Mouse (Mus musculus) adrenal gland, adult (tissue): ENCODE results near the gene Eif2b2.

ENCODE experiments used
- DNase-seq, 2 experiments: peaks; one replicate each; pipeline ENCODE4 v3.0.0; 2022 to 2023; ENCODE audit warnings: low spot score in 1 of 2; ENCODE audit not compliant: inconsistent age in 2 of 2

The Eif2b2 gene

DNA sequence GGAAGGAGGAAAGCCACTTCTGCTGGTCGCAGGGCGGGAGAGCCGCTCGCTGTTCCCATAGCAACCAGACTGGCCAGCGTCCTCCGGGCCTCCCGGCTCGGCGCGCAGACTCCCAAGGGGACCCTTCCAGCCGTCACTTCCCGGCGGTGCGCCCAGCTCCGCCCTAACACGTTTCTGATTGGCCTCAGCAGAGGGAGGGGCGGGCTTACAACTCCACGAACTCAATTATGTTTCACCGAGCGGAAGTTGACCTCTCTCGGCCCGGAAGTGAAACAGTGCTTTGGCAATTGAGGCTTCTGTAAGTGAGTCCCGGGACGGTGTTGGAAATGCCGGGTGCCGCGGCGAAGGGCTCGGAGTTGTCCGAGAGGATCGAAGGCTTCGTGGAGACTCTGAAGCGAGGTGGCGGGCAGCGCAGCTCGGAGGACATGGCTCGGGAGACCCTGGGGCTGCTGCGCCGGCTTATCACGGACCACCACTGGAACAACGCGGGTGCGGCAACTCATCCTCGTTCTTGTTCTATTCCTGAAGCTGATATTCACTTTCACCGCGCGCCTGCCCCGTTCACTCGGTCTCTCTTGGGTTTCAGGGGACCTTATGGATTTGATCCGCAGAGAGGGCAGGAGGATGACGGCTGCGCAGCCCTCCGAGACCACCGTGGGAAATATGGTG lies at the start of gene Eif2b2:
Gene Eif2b2, plus strand, starts transcription at position 246 of the 669 bp plus-strand sequence.
- DNase-seq: peak; percentile 99

DNA sequence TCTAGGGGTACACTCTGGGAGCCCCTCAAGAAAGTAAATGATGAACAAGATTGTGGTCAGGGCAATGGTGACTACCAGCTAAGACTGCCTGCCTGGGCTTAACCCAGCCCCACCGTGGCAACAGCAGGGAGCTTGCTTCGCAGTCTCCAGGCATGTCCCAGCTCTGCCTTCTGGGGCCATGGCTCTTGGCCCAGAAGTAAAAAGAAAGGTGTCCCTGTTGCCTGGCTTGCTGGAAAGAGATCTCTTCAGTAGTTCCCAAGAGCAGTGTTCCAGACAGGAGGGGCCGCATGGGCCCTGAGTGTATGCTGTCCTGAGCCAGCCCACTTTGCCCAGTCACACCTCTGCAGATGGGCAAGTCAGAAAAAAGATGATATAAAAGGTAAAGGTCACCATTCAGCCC lies 49.4 kb upstream of the Eif2b2 start:
- DNase-seq: peak in 1 of 2 experiments; percentile 58

DNA sequence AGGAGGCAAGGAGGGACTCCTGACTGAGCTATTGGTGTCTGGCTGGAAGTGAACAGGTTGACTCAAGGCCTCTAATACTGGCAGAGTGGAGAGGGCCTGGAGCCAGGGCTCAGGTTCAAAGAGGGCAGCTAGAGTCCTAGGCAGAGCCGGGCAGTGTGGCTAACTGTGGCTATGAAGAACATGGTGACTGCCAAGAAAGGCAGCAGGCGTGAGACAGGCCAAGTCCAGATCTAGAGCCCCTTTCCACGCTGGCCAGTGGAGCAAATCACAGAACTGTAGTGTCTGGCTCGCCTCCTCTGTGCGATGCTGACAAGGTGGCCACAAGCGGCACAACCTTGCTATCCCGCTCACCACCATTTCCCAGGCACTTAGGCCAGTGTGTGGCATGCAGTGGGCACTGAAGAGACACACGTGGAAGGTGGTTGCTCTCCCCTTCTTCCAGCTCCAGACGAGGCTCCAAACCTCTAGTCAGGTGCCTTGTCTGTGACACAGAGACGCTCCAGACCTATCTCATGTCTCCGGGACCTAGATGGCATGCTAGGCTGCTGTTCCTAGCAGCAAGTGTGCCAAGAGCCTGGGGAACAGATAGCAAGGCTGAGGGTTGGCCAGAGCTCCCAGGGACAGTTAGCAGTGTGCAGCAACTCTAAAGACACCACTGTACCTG lies 48.9 kb upstream of the Eif2b2 start:
- peak in 1 of 2 experiments; percentile 66 for DNase-seq

DNA sequence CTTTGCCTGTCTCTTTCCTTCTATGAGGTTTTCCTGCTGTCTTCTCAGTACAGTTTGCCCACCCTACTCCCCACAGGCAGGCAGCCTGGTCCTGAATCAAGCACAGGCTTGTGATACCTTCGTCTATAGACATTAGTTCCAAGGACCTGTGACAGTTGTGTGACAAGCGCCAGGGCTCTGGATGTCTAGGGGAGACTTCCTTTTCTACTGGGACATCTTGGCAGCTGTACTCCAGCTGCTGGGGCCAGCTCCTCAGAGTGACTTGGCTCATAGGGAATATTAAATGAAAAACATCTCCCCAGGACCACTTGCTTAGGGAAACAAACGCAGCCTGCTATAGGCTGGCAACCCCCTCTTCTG lies 48.4 kb upstream of the Eif2b2 start:
- DNase-seq: no peak

DNA sequence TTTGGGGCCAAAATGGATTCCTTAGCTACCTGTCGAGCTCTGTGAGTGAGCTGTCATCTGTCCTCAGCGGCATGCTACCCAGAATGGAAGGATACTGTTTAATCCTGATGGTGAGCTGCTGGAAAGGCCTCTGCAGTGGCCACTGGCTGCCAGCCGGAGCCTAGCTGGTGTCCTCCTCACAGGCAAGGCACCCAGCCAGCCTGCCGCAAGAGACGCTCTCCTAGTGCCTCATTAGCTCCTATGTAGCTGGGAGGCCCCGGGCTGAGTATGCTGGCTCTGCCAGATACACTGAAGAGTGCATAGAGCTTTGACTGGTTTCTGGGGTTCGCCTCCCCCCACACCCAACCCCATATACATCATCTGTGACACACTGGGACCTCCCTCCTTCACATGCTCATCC lies 45.3 kb upstream of the Eif2b2 start:
- no peak for DNase-seq

DNA sequence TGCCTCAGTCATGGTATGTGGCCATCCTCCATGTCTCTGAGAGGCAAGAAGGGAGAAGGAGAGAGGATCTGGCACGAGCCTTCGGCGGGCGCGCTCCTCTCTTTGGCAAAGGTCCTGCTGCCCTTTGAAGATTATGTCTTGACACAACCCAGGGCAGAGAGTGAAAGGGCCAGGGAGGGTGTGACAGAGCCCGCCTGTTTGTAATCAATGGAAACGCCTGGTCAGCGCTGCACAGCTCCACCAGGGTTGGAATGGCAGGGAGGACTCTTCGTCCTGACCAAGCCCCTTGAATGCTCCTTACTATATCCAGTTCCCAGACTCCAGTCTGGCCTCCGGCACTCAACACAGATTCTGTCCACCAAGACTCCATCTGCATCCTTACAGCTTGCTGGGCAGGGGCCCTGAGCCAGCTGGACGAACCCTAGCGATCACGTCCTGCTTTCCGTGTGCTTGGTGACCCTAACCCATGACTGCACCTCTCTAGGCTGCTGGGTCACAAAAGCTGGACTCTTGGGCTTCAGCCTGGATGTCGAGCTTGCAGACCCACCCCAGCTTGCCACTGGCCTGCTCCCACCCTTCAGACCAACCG lies 44.1 kb upstream of the Eif2b2 start:
- DNase-seq: no peak

DNA sequence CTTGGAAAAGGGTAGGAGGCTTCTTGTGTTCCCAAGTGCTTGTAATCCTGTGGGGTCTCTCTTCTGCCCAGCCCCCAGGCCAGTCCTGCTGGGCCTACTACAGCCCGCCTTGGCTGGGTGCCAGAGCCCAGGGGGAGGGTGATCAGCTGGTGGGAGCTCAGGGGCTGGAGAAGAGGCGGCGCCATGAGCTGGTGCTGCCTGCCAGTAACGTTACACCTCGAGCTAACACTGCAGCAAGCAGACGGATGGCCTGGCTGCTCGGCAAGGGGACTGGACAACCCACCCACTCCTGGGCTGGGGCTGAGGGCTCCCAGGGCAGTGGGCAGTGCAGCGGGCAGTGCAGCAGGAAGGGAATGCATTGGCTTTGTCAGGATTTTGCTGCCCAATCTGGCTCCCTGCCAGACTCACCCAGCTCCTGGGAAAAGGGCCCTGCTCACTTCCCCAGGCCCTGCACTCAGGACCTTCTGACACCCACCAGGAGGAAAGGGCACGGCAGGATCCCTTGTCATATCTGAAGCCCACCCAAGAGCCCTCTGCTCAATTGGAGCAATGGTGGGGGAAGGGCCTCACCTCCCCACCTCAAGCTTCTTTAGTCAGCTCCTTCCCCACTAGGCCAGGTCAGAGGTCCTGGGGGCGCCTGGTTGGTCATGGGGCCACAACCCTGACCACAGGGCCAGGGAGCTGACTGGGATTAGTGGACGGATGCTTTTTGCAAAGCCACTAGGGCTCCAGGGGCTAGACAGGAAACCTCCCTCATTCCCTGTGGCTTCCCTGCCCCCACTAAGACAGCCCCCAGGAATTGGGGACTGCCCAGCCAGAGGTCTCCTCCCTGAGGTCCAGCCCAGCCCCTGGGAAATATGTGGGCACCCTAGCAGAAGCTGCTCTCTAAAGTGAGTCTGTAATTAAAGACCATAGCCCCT lies 43.1 kb upstream of the Eif2b2 start:
- no peak for DNase-seq

DNA sequence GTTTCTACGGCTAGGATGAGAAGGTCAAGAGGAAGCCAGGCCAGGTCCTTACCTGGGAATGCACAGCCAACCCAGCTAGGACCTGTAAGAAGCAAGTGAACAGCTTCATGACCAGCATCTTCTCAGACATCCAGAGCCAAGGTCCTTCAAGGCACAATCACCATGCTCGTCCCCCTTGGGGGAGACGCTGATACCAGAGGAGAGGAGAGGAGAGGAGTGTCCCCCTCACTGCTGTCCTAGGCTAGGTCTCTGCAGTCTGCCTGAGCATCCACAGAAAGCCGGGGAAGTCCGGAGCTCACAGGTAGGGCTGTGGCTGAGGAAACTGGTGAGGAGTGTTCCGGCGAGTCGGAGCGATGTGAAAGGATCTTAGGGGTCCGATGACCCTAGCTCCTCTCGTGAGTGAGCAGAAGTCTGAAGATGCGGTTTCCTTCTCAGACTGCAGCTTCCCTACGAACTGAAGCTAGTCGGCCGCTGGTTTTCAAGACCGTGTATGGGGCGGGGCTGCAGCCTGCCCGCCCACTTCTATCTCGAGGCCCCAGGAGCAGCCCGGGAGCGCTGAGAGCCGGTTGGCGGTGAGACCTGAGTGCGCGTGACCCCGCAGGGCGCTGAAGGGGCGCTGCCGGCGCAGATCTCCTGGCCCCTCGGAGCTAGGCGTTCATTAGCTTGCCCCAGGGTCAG lies 42.3 kb upstream of the Eif2b2 start:
- DNase-seq: peak; percentile 30 to 69

DNA sequence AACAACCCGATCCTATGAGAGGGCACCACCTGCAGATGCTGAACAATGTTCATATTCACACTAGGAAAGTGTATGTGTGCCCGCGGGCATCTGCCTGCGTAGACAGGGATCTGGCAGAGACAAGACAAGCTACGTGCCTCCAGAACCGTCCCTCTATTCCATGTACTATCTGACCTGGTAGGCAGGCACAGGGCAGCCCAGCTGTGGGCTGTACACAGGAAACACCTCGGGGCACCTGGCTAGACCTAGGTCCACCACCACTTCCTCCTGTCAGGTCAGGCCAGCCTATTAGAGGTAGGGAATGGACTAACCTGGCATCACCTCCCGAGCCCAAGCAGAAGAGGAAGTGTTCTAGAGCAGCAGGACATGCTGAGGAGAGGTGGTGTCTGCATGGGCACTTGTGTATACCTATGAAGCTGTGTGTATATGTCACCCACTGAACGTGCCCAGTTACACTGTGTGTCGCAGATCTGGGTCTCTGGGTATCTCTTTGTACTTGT lies 41.5 kb upstream of the Eif2b2 start, which contains the start of gene Pgf:
Gene Pgf, minus strand, starts transcription at position 51 of the 500 bp plus-strand sequence.
- no peak for DNase-seq

DNA sequence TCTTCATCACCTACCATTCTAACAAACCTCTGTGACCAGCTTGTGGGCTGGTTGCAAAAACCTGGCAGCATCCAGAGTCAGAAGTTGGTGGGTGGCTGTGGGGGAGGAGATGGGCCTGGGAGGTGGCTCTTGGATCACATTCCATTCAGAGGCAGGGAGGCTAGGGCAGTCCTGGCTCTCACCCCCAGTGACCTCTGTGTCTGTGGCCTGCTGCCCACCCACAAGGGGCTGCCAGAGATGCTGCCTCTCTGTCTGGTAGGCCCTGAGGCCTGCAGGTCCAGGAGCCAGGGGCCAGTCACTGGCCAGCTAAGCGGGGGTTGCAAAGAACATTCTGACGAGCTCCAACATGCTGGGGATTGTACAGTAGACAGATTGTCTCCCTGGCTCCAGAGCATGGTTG lies 41.0 kb upstream of the Eif2b2 start:
- DNase-seq: no peak

DNA sequence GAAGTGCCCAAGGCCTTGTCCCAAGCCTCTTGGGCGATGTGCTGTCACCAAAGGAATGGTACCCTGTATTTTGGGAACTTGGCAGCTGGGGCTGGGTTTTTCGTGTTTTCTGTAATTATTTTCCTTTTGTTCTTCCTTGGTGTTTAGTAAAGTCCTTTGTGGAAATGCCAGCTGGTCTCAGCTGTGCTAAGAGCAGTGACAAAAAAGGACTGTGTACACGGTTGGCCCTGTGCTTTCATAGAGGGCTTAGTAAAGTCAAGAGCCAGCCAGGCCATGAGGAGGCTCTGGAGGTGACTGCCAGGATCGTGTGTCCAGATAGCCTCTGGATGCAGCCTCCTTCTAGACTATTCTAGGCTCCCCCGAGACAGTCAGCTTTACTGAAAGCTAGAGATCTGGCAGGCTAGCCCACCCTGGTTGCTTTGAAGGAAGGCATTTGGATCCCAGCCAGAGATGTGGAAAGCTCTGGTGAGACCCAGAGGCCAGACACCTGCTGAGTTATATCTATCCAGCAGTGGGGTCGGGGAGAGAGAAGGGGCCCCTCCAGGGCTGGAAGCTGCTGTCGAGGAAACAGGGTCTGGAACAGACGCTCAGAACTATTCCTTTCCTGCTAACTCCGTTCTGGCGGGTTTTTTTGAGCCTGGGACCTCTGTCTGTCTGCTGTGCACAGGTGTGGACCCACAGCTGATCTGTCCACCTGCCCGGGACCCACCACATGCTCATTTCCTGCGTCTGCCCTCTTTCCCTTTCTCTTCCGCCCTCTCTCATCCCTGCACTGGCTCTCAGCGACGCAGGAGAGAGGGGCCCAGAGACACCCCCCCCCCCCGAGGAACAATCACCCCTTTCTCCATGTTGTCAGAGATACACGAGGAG lies 37.6 kb upstream of the Eif2b2 start:
- DNase-seq: no peak

DNA sequence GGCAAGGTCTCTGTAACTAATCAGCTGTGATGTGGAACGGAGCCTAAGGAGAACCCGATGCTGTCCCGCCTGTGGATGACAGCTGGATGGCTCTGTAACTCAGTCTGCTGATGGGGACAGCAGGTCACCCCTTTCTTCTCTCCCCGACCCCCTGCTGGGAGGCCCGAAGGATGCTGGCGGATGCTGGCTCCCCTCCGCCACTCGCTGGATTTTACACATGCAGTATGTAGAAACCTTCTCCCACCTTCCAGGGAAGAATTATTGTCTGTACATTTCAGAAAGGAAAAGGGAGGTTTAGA lies 37.0 kb upstream of the Eif2b2 start:
- DNase-seq: no peak

DNA sequence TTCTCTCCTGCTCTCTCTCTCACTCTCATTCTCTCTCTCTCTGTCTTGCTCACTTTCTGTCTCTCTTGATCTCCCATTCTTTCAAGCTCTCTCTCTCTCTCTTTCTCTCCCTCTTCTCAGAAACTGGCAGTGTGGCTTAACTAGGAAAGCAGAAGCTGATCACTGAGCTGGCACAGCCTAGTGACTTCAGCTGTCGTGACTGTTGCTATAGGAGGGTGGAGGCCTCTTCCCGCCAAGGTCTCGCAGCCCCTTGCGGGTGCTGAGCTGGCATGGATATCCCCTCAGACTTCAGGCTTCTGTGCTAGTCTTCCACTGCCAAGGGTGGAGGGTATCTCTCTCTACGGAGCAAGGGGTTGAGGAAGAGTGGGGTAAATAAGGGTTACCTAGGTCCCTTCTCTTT lies 36.4 kb upstream of the Eif2b2 start:
- no peak for DNase-seq

DNA sequence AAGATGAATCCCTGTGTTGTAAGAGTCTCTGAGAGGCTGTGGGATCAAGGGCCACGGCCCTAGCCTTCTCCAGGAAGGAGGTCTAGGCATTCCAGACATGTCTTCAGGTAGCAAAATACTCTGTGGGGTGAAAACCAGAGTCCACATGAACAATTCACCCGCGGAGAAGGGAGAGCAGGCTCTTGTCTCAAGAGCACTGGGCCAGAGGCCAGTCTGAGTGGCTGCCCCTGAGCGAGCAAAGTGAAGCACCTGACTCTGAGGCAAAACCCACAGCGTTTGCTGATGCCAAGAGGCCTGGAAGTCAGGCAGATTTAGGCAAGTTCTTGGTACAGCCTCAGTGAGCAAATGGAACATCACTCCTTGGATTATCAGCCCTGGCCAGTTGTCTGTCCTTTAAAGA lies 35.2 kb upstream of the Eif2b2 start:
- DNase-seq: no peak

DNA sequence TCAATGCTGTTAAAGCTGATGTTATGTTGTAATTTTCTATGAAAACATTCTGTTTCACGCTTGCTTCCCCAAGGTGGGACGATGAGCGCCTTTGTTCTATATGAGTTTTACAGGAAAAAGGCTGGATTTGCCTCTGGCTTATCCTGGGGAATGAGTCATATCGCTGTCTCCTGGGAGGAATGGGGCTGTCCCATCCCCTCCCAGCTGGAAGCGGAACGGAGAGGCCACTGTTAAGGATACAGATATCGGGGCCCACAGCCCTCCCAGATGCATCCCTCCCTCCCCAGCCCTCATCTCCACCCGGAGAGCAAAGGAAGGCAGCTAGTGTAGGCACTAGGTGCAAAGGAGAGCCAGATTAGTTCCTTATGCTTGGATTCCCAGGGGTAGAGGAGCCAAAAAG lies 33.5 kb upstream of the Eif2b2 start:
- no peak for DNase-seq

DNA sequence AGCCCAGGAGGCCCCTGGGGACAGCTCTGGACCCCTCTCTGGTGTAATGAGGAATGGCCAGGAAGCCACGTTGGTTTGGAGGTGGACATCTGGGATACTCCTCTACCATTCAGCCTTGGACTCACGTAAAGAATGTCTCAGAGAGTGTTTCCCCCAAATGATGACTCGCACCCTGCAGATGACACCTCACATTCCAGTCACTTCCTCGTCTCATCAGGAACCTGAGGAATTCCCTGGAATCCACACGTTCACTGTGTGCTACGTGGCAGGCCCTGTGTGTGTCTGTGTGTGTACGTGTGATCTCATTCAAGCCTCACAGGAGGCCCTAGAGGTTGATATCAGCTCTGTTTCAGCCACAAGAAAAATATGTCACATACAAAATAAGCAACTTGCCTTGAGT lies 32.9 kb upstream of the Eif2b2 start:
- no peak for DNase-seq

DNA sequence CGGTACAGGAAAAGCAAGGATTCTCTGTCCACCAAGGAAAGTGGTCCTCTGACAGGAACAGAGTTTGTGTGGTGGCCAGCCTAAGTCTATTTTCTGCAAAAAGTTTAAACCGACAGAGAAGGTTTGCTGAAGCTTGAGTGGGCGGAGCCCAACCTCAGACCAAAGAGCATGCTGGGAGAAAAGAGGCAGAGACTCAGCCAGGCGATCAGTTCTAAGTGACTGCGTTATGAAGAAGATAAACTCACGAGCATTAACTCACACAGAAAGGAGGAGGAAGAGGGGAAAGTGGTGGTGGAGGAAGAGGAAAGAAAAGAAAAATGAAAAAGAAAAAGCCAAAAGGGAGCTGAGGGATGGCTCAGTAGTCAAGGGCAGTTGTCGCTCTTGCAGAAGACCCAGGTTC lies 29.0 kb upstream of the Eif2b2 start:
- DNase-seq: no peak

DNA sequence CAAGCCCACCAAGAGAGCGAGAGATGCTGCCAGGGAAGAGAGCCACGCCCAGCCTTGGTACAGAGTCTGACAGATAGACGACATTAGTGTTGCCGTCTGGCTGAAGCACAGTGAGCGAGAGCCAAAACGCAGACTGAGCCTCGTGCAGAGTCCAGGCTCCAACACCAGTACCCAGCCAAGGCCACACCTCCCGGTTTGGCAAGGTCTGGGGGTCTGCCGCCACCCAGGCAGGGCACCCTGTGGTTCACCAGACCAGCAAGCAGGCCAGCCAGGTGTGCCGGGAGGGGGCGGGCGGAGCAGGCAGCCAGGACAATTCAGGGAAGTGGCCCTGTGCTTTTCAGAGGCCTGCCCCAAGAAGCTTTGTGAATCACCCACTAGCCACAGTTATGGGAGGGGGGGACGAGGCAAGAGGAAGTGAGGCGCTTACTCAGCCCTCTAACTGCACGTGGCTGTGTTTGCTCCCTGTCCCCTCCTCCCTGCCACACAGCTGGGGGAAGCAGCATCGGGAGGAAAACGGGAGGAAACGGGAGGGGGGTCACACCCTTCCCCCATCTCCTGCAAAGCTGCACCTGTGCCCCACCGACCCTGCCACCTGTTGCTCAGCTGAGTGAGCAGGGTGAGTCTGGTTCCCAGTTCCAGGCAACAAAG lies 26.7 kb upstream of the Eif2b2 start:
- peak; percentile 29 to 42 for DNase-seq

DNA sequence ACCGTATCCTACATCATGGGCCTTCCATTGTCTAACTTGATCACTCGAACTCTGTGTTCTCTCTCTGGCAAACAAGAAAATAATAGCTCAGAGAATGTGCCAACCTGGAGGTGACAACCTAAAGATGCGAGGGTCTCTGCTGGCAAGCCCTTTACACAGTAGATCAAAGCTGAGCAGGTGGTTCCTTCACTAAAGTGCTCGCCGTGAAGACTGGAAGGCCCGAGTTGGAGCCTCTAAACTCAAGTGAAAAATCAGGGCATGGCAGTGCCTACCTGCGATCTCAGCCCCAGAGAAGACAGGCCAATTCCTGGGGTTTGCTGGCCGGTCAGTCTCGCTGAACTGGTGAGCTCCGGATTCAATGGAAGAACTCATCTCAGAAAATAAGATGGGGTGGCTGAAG lies 26.1 kb upstream of the Eif2b2 start:
- DNase-seq: no peak
